Mouse (Mus musculus): ENCODE measurements around the gene Tns2.
A peak's percentile ranks its signal among the peaks of the same experiment; 100 is the strongest.
"Not testable (repeated sequence)": the region's sequence is repeated elsewhere in the genome, so short reads cannot be mapped to it uniquely, and the experiment has no call there.

Tns2 gene

DNA sequence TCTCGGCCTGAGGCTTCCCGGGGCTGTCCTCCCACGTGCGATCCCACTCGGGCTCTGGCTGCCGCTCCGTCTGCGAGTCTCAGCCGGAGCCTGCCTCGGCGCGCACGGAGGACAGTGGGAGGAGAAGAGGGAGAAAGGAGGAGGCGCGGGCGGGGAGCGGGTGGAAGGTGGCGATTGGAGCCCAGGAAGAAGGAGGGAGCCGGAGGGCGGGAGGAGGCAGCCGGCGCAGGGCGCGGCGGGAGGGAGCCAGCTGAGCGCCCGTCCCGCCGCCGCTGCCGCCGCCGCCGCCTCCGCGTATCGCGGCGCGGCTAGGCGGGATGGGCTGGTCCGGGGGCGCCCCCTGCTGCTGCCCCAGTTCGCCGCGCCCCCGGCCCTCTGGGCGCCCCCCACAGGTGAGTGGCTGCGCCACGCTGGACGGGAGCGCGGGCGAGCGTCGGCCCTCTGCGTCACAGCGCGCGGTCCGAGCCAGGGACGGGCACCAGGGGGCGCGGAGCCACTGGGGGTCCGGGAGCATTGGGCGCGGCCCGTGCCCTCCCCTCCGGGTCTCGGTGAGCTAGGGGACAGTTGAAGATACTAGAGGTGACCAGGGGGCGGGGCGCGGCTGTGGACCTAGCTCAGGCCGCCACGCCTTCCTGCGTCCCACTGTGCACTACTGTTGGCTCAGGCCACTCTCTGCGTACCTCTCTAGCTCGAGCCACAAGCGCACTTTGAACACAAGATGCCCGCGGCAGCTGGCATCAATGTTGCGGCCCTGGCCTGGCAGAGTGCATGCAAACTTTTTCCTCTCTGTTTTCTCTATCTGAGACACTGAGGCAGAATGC lies at the start of gene Tns2:
Tns2 (plus strand) TSS at position 253 of the 821 bp plus-strand sequence.
- DNase-seq (ENCODE audit: low spot score), result no peak

GRCm38 (mm10) chr15:102051920-102052683 lies 48.1 kb upstream of the Tns2 start:
- DNase-seq (ENCODE audit: low spot score), result no peak

GRCm38 (mm10) chr15:102056495-102057174 lies 43.6 kb upstream of the Tns2 start:
- no peak for DNase-seq (ENCODE audit: low spot score)

- DNase-seq (ENCODE audit: low spot score), result peak; percentile 91
Measured at GRCm38 (mm10) chr15:102065661-102066325, 34.4 kb upstream of the Tns2 start.

DNA sequence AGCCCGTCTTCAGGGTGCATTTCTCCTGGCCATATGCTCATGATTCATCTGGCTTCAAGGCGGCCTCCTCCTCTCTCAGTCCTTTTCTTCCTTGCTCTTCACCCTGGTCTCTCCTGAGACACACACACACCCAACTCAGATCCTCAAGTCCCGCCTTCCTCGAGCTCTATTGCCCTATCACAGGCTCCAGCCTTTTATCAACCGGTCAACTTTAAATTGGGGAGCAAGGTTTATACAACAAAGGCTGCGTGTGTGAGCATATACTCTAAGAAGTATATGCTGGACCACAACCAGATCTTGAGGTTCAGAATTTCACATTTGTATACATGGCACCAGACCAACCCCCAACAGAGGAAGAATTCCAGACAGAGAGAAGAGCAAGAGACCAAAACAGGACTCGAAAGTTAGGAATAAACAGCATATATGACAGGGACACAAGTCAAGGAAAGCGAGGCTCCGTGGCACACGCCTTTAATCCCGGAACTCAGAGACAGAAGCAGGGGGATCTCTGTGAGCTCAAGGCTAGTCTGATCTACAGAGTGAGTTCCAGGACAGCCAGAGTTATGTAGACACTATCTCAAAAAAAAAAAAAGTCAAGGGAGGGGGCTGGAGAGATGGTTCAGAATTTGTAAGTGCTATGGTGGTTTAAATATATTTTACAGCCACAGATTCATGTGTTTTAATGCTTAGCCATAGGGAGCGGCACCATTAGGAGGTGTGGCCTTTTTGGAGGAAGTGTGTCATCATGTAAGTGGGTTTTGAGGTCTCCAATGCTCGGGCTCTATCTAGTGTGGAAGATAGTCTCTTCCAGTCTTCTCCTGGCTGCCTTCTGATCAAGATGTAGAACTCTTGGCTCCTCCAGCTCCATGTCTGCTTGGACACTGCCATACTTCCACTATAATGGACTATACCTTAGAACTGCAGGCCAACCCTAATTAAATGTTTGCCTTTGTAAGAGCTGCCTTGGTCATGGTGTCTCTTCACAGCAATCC lies 29.4 kb upstream of the Tns2 start:
- no peak for DNase-seq (ENCODE audit: low spot score)

DNA sequence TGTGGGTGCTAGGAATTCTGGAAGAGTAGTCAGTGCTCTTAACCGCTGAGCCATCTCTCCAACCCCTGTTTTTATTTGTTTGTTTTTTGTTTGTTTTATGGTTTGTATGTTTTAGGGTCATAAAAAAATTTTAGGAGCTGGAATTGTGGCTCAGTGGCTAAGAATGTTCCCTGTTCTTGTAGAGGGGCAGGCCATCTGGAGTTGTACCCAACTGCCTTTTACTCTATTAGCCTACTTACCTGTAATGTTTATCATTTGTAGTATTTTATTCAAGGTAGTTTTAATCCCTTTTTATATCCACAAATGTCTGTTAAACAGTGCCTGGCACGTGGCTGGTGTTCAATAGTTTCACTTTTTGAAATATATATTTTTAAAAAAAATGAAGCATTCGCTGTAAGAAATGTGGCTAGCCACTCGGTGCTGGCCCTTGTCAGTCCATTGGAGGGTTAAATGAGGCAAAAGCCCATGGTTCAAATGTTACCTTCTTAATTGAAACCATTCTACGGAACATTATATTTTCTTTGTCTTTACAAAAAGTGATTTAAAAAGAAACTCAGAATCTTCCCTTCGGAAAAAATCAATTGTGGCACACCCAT lies 27.2 kb upstream of the Tns2 start:
- no peak for DNase-seq (ENCODE audit: low spot score)

GRCm38 (mm10) chr15:102073559-102074069 lies 26.6 kb upstream of the Tns2 start, which contains the start of gene Eif4b:
Gene Eif4b, plus strand, starts transcription at chr15:102073773.
- DNase-seq (ENCODE audit: low spot score), result peak; percentile 97

GRCm38 (mm10) chr15:102074070-102074731 lies 26.0 kb upstream of the Tns2 start:
- no peak for DNase-seq (ENCODE audit: low spot score)

DNA sequence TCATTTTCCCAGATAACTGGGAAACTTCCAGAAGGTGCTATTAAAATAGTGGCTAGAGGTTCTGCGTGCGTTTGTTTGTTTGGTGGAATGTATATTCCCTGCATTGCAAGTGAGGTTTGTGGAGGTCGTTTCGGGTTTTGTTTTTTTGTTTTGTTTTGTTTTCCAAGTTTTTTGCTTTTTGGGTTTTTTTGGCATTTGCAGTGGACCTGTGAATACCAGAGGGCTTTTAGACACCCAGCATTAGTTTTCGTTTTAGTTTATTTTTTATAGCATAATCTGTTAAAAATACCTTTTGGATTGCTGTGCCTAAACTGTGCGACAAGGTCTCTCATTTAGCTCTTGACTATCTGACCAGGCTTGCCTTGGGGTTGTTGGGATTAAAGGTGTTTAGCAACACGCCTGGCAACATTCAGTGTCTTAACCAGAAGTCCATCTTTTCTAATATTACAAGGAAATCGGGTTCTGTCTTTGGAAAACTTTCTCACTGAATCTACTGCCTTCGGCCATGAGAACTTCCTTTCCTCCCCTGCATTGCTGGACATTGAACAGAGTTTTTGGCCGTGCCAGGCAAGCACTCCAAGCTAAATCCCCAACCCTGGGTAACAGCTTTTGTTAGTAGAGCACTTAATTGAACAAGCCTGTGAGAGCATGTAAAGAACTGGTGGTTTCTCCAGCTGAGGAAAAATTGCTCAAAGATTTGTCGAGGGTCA lies 25.2 kb upstream of the Tns2 start:
- no peak for DNase-seq (ENCODE audit: low spot score)

- no peak for DNase-seq (ENCODE audit: low spot score)
Measured at GRCm38 (mm10) chr15:102077111-102077677, 23.0 kb upstream of the Tns2 start.

GRCm38 (mm10) chr15:102079221-102079620 lies 21.0 kb upstream of the Tns2 start:
- no peak for DNase-seq (ENCODE audit: low spot score)

- DNase-seq (ENCODE audit: low spot score), result not testable (repeated sequence)
Measured at GRCm38 (mm10) chr15:102079924-102080323, 20.3 kb upstream of the Tns2 start.

GRCm38 (mm10) chr15:102080429-102080828 lies 19.8 kb upstream of the Tns2 start:
- no peak for DNase-seq (ENCODE audit: low spot score)

DNA sequence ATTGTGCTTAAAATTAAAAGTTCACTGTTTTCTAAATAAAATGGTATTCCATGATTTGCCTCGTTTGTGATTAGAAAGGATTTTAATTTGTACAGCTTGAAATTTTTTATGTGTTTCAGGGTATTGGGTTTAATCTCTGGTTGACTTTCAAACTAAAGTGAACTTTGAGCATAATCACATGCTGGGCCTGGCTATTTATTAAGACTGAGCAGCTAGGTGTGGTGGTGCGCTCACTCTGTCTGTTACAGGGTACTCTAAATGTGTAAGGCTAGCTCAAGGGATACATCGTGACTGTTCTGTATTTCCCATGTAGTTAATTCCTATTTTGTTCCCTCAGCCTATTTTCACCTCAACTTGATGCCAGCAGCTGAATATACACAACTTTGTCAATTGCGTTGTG lies 18.1 kb upstream of the Tns2 start:
- no peak for DNase-seq (ENCODE audit: low spot score)

- no peak for DNase-seq (ENCODE audit: low spot score)
Measured at GRCm38 (mm10) chr15:102083028-102083427, 17.2 kb upstream of the Tns2 start.

- DNase-seq (ENCODE audit: low spot score), result no peak
Measured at GRCm38 (mm10) chr15:102089914-102090585, 10.2 kb upstream of the Tns2 start.

- DNase-seq (ENCODE audit: low spot score), result no peak
Measured at GRCm38 (mm10) chr15:102091063-102091679, 9.0 kb upstream of the Tns2 start.

GRCm38 (mm10) chr15:102091688-102092087 lies 8.5 kb upstream of the Tns2 start:
- no peak for DNase-seq (ENCODE audit: low spot score)
